Mouse (Mus musculus) heart, adult 10 weeks (tissue): ENCODE results near the gene Zfp275. TPM values are rescaled to one million over a fixed set of nuclear protein-coding genes. Genes with fewer than 3 reads are reported as not detected.

Experiments
- polyA plus RNA-seq: library from polyadenylated mRNA; stranded (reverse); fragments of 350-450 nt; fragmentation: Illumina TruSeq; extraction: RNeasy Lipid Tissue Mini Kit (QIAGEN cat#74804); gene quantifications from one replicate; pipeline ENCODE4 v1.2.3, GENCODE M21; 2014; ENCODE audit warnings: low read depth, low replicate concordance

The Zfp275 gene
- polyA plus RNA-seq = 7.8 TPM

DNA sequence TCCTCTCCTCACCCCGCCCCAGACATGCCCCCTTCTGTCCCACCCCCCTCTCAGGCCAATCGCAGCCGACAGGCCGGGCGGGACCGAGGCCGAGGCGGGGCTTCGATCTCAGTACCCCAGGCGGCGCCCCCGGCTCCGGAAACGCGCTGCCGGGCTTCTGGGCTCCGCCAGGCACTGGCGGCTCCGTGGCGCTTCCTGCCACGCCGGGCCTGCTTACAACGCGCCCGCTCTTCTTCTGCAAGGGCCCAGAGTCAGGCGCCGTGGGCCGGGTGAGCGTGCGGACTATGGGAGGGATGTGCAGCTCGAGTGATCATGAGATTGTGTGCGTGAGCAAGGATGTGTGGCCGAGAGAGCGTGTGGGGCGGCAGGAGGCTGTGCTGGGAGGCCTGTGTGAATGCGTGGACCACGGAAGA is at the start of gene Zfp275:
Gene Zfp275 (plus strand): TSS at position 139 of the 413 bp plus-strand sequence.

DNA sequence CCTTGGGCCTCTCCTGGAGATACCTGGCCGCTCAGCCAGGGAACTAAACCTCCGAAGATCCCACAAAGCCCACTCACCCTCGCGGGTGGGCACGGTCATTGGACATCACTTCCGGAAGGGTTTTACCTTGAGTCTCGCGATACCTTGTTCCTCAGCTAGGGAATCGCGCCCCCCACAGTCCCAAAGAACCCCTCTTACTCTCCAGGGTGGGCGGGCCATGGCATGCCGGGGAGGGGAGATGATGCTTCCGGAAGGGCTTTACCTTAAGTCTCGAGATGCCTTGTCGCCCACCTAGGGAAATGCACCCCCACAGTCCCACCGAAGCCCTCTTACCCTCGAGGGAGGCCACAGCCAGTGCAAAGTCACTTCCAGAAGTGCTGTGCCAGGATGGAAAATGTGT is 49.5 kb upstream of the Zfp275 start, which contains the start of the genes Xlr5a and Xlr5c:
Gene Xlr5a (minus strand): TSS at position 101 of the 400 bp plus-strand sequence.
Gene Xlr5c (minus strand): TSS at position 101 of the 400 bp plus-strand sequence.

GRCm38 (mm10) chrX:73336740-73337139 is 5.7 kb upstream of the Zfp275 start, which contains the start of gene Gm45015:
Gm45015 (minus strand) TSS chrX:73336840.

GRCm38 (mm10) chrX:73398636-73399035 is 56.2 kb downstream of the Zfp275 start, which contains the start of gene Gm18336:
Gm18336 (minus strand) TSS chrX:73398736.

Other genes starting within 250 kb of the Zfp275 start
- 0.71 TPM for gene Xlr3a, start 245.5 kb upstream of the Zfp275 start, polyA plus RNA-seq
- gene Gm14685, start 225.6 kb upstream of the Zfp275 start, polyA plus RNA-seq = not detected
- not detected for gene Xlr5b, start 193.8 kb upstream of the Zfp275 start, polyA plus RNA-seq
- not detected for gene DXBay18, start 193.2 kb upstream of the Zfp275 start, polyA plus RNA-seq
- gene Spin2d, start 165.6 kb upstream of the Zfp275 start, polyA plus RNA-seq = not detected
- gene Xlr3b, start 150.4 kb upstream of the Zfp275 start, polyA plus RNA-seq = 0.76 TPM
- gene Xlr4b, start 128.3 kb upstream of the Zfp275 start, polyA plus RNA-seq = 0.50 TPM
- gene F8a, start 114.3 kb upstream of the Zfp275 start, polyA plus RNA-seq = 4.1 TPM
- gene Xlr4c, start 99.5 kb upstream of the Zfp275 start, polyA plus RNA-seq = not detected
- gene Xlr3c, start 77.2 kb upstream of the Zfp275 start, polyA plus RNA-seq = not detected
- gene Xlr5a, start 49.6 kb upstream of the Zfp275 start, polyA plus RNA-seq = not detected
- gene Xlr5c, start 49.6 kb upstream of the Zfp275 start, polyA plus RNA-seq = not detected
- not detected for gene Gm45015, start 5.8 kb upstream of the Zfp275 start, polyA plus RNA-seq
- gene Gm18336, start 56.1 kb downstream of the Zfp275 start, polyA plus RNA-seq = not detected
- not detected for gene Zfp92, start 68.5 kb downstream of the Zfp275 start, polyA plus RNA-seq
- gene Trex2, start 92.7 kb downstream of the Zfp275 start, polyA plus RNA-seq = not detected
- gene Haus7, start 116.4 kb downstream of the Zfp275 start, polyA plus RNA-seq = 8.6 TPM
- gene Bgn, start 141.0 kb downstream of the Zfp275 start, polyA plus RNA-seq = 227 TPM
- gene Atp2b3, start 160.5 kb downstream of the Zfp275 start, polyA plus RNA-seq = not detected